Mouse (Mus musculus) stomach, embryonic 16.5 days (tissue): ENCODE data around the gene Ctsh. TPM values are rescaled to one million over a fixed set of nuclear protein-coding genes. Genes with fewer than 3 reads are reported as not detected.
A peak's percentile ranks its signal among the peaks of the same experiment; 100 is the strongest.
"Not testable (repeated sequence)": the region's sequence is repeated elsewhere in the genome, so short reads cannot be mapped to it uniquely, and the experiment has no call there.

Source experiments
- ATAC-seq: fragments of 200-750 bp; cut with Nextera tagmentation; 2 replicates; pipeline ENCODE4 v1.8.0; 2017; ENCODE audit warnings: moderate number of reproducible peaks, moderate TSS enrichment; ENCODE audit not compliant: insufficient read depth, low FRiP score
- H3K27ac ChIP-seq: fragments of 300-500 bp; sonication (generic); 2 replicates; pipeline ENCODE4 v1.5.1; 2014; ENCODE audit warnings: low read length
- H3K27me3 ChIP-seq: fragments of 300-500 bp; sonication (generic); 2 replicates; pipeline ENCODE4 v1.6.1; 2014; ENCODE audit warnings: low read length, control low read depth, mixed read lengths; ENCODE audit not compliant: control insufficient read depth, insufficient read depth
- H3K36me3 ChIP-seq: fragments of 300-500 bp; sonication (generic); 2 replicates; pipeline ENCODE4 v1.6.1; 2014; ENCODE audit warnings: low read length; ENCODE audit not compliant: control insufficient read depth, insufficient read depth
- H3K4me1 ChIP-seq: fragments of 300-500 bp; sonication (generic); 2 replicates; pipeline ENCODE4 v1.6.1; 2014; ENCODE audit warnings: low read length, control low read depth, mixed read lengths; ENCODE audit not compliant: control insufficient read depth, insufficient read depth
- H3K4me2 ChIP-seq: fragments of 300-500 bp; sonication (generic); 2 replicates; pipeline ENCODE4 v1.6.1; 2014; ENCODE audit warnings: low read depth, low read length, mixed read lengths
- H3K4me3 ChIP-seq: fragments of 300-500 bp; sonication (generic); replicated peaks from 2 replicates; pipeline ENCODE4 v1.5.1; 2014; ENCODE audit warnings: mild to moderate bottlenecking, low read length
- H3K9ac ChIP-seq: fragments of 300-500 bp; sonication (generic); 2 replicates; pipeline ENCODE4 v1.6.1; 2014; ENCODE audit warnings: low read length
- H3K9me3 ChIP-seq: fragments of 300-500 bp; sonication (generic); replicated peaks from 2 replicates; pipeline ENCODE4 v1.6.1; 2016; ENCODE audit warnings: low read length, control low read depth; ENCODE audit not compliant: control insufficient read depth
- WGBS: fragments of 180-500 bp; shearing (Covaris S2); extraction: QIAGEN DNeasy Blood & Tissue Kit; methylation state at CpG from one replicate; pipeline ENCODE4 v1.1.7; 2014; 5-methylcytosine and 5-hydroxymethylcytosine counted together
- polyA plus RNA-seq: library from polyadenylated mRNA; unstranded; fragments of >200 nt; fragmentation: Nextera tagmentation; extraction: Ambion mirVana; gene quantifications from 2 replicates; pipeline ENCODE4 v1.2.1, GENCODE M21; 2015

Ctsh gene
- polyA plus RNA-seq, 1 experiment from 2014 or later: 100 TPM

- Histone ChIP-seq H3K9me3 (no peaks in the 10 kb centered on the region), H3K27me3 (no peaks in the 10 kb centered on the region), H3K27ac (peak overlapping the region; percentile 33; the same call in 1 of the 2 replicates), H3K9ac (no peak overlapping the region), H3K36me3 (no peaks in the 10 kb centered on the region), H3K4me3 (no peak overlapping the region), H3K4me2 (no peak overlapping the region), H3K4me1 (0 out of 2 replicates have a peak, but pooled peaks cover 3% of the 10 kb centered on the region)
- ATAC-seq: peak; percentile 56; the same call in 1 of the 2 replicates
- whole genome bisulfite sequencing: 49% methylated on average over 5 of the region's 5 CpGs
These were observed 5.9 kb upstream of the Ctsh start for GRCm38 (mm10) chr9:90047937-90048627.

GRCm38 (mm10) chr9:90054371-90055145, 606 bp downstream of the Ctsh start:
- Histone ChIP-seq H3K27ac (peak overlapping the region; percentile 55), H3K4me2 (peak overlapping the region; percentile 89), H3K9me3 (no peaks in the 10 kb centered on the region), H3K9ac (peak overlapping the region; percentile 80), H3K36me3 (no peaks in the 10 kb centered on the region), H3K4me1 (no peaks in the 10 kb centered on the region), H3K27me3 (no peaks in the 10 kb centered on the region), H3K4me3 (peak overlapping the region; percentile 63)
- WGBS: 2% methylated on average over 37 of the region's 37 CpGs
- ATAC-seq: peak; percentile 88

GRCm38 (mm10) chr9:90055409-90055808, 1.5 kb downstream of the Ctsh start:
- H3K27ac ChIP-seq: no peak overlapping the region
- H3K4me1 ChIP-seq: no peaks in the 10 kb centered on the region
- H3K4me2 ChIP-seq: peak overlapping the region; percentile 89
- no peak for ATAC-seq
- 40% methylated on average over 5 of the region's 5 CpGs for WGBS
- no peaks in the 10 kb centered on the region for H3K27me3 ChIP-seq
- H3K36me3 ChIP-seq: no peaks in the 10 kb centered on the region
- H3K9ac ChIP-seq: no peak overlapping the region
- H3K9me3 ChIP-seq: no peaks in the 10 kb centered on the region
- H3K4me3 ChIP-seq: peak overlapping the region; percentile 63

- no peak for ATAC-seq
- Histone ChIP-seq H3K4me1 (no peaks in the 10 kb centered on the region), H3K9ac (no peak overlapping the region), H3K4me2 (no peak overlapping the region; the same call in 1 of the 2 replicates), H3K36me3 (no peaks in the 10 kb centered on the region), H3K27me3 (no peaks in the 10 kb centered on the region), H3K27ac (no peak overlapping the region), H3K4me3 (no peak overlapping the region), H3K9me3 (no peaks in the 10 kb centered on the region)
- 76% methylated on average over 3 of the region's 3 CpGs for WGBS
These were observed 2.0 kb downstream of the Ctsh start for GRCm38 (mm10) chr9:90055911-90056310.

- no peaks in the 10 kb centered on the region for H3K27me3 ChIP-seq
- H3K4me1 ChIP-seq: no peaks in the 10 kb centered on the region
- WGBS: 84% methylated on average over 2 of the region's 2 CpGs
- no peaks in the 10 kb centered on the region for H3K36me3 ChIP-seq
- H3K27ac ChIP-seq: no peak overlapping the region
- H3K4me3 ChIP-seq: no peak overlapping the region
- H3K9ac ChIP-seq: no peak overlapping the region
- no peak for ATAC-seq
- no peaks in the 10 kb centered on the region for H3K9me3 ChIP-seq
- no peak overlapping the region for H3K4me2 ChIP-seq
These were observed 2.8 kb downstream of the Ctsh start for GRCm38 (mm10) chr9:90056716-90057115.

GRCm38 (mm10) chr9:90059828-90060573, 6.0 kb downstream of the Ctsh start:
- Histone ChIP-seq H3K9ac (no peak overlapping the region), H3K36me3 (no peaks in the 10 kb centered on the region), H3K4me2 (no peak overlapping the region), H3K4me3 (no peak overlapping the region), H3K9me3 (no peaks in the 10 kb centered on the region), H3K27me3 (no peaks in the 10 kb centered on the region), H3K27ac (no peak overlapping the region), H3K4me1 (no peaks in the 10 kb centered on the region)
- 76% methylated on average over 9 of the region's 9 CpGs for WGBS
- ATAC-seq: no peak

- no peaks in the 10 kb centered on the region for H3K36me3 ChIP-seq
- no peak for ATAC-seq
- H3K27me3 ChIP-seq: no peaks in the 10 kb centered on the region
- no peaks in the 10 kb centered on the region for H3K9me3 ChIP-seq
- H3K27ac ChIP-seq: no peak overlapping the region
- no peak overlapping the region for H3K4me2 ChIP-seq
- WGBS: 70% methylated on average over 2 of the region's 2 CpGs
- no peaks in the 10 kb centered on the region for H3K4me1 ChIP-seq
- no peak overlapping the region for H3K4me3 ChIP-seq
- H3K9ac ChIP-seq: no peak overlapping the region
These were observed 6.6 kb downstream of the Ctsh start for GRCm38 (mm10) chr9:90060574-90060875.

- H3K9me3 ChIP-seq, ATAC-seq, H3K4me1 ChIP-seq, H3K4me2 ChIP-seq, H3K27ac ChIP-seq, H3K9ac ChIP-seq, H3K4me3 ChIP-seq, H3K36me3 ChIP-seq, H3K27me3 ChIP-seq: not testable (repeated sequence)
- 92% methylated on average over 5 of the region's 5 CpGs for WGBS
These were observed 7.0 kb downstream of the Ctsh start for GRCm38 (mm10) chr9:90060932-90061331.

GRCm38 (mm10) chr9:90067341-90067740, 13.4 kb downstream of the Ctsh start:
- no peak for ATAC-seq
- Histone ChIP-seq H3K27ac (no peak overlapping the region), H3K27me3 (no peaks in the 10 kb centered on the region), H3K9ac (no peak overlapping the region), H3K4me3 (no peak overlapping the region), H3K9me3 (no peaks in the 10 kb centered on the region), H3K36me3 (no peaks in the 10 kb centered on the region), H3K4me1 (peaks cover 4% of the 10 kb centered on the region; the same call in 1 of the 2 replicates), H3K4me2 (no peak overlapping the region)
- 58% methylated on average over 2 of the region's 2 CpGs for WGBS
